Mouse (Mus musculus) brain, embryonic 18.5 days (tissue): ENCODE data around the gene Bri3bp.
A peak's percentile ranks its signal among the peaks of the same experiment; 100 is the strongest.
"Not testable (repeated sequence)": the region's sequence is repeated elsewhere in the genome, so short reads cannot be mapped to it uniquely, and the experiment has no call there.

Experiments
- DNase-seq: peaks from one replicate; pipeline ENCODE4 v3.0.0-alpha.2; 2012; ENCODE audit warnings: low read depth, low spot score

The Bri3bp gene

DNA sequence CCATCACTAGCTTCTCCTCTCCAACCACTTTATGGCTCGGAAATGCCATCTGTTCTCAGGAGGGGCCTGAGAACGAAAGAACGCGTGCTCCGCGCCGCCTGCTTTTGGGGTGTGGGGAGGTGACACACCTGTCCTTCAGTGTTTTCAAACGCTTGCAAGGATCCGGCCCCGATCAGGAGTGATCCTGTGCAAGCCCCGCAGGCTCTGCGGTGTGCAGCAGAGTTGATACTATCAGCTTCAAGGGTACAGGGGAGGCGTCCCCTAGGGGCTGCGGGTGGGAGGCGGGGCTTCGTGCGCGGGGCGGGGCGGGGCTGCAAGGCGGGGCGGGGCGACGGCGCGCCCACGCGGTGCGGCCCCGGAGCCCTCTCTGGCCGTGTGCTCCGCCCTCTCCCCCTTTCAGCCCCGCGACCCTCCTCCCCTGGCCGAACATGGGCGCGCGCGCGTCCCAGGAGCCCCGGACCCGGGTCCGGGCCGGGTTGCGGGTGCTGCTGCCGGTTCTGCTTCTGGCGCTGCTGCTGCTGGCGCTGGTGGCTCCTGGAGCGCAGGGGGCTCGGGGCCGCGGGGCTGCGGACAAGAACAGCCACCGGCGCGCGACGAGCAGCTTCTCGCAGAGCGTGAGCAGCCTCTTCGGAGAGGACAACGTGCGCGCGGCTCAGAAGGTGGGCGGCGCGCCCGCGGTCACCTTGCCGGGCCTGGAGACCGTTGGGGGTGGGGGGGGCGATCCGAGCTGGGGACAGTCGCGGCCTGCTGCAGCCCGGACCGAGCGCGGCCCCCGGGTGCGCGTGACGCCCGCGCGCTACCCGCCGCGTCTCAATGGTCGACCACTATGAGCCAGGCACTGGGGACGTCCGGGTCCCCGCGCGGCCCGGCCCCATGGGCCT is at the start of gene Bri3bp:
TSS of gene Bri3bp (plus strand) at position 335 of the 881 bp plus-strand sequence.
- DNase-seq: peak; percentile 28

- DNase-seq: no peak
Measured at GRCm38 (mm10) chr5:125391609-125392008, 49.8 kb upstream of the Bri3bp start.

- DNase-seq: not testable (repeated sequence)
Measured at GRCm38 (mm10) chr5:125392176-125392575, 49.2 kb upstream of the Bri3bp start.

- no peak for DNase-seq
Measured at GRCm38 (mm10) chr5:125392618-125392976, 48.8 kb upstream of the Bri3bp start.

DNA sequence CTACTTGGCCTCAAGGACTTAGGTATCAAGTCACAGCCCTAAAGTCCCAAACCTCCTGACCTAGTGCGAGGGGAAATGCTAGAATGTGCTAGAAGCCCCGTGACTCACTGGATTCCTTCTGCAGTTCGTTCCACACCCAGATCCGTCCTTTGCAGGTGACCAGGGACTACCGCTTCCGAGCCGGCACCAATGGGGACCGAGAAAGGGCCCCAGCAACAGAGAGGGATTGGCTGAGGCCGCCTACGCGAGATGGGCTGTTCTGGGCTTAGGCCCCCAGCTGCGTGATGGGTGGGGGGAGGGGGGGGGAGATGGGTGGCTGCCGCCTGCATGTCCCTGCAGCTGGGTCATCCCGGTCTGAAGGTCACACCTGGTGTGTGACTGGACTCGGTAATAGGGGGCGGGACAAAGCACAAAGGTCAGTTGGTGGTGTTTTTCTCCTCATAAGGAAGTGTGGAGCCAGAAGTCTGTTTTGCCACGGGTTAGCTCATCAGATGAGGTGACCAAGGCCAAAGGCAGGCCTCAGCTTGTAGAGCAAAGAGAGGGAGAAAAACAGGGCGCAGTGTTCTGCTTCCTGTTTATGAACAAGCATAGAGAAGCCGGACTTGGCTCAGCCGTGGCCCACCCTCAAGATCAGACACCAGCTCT is 48.3 kb upstream of the Bri3bp start:
- DNase-seq: peak; percentile 96

GRCm38 (mm10) chr5:125393622-125394603 is 47.5 kb upstream of the Bri3bp start:
- no peak for DNase-seq

DNA sequence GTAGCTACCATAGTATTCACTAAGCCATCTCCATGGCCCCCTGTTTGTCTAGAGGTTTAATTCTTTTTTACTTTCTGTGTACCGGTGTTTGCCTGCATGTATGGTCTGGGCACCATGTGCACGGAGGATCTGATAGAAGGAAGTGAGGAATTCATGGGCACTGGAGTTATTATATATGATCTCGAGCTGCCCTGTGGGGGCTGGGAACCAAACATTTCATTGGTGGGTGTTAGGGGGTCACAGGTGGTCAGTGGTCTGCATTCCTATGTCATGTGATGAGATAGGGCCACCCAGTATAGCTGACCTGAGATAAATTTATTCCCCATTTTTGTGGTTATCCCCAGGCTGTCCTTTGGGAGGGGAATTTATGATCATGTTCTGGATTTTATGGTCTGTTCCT is 46.4 kb upstream of the Bri3bp start:
- DNase-seq: no peak

DNA sequence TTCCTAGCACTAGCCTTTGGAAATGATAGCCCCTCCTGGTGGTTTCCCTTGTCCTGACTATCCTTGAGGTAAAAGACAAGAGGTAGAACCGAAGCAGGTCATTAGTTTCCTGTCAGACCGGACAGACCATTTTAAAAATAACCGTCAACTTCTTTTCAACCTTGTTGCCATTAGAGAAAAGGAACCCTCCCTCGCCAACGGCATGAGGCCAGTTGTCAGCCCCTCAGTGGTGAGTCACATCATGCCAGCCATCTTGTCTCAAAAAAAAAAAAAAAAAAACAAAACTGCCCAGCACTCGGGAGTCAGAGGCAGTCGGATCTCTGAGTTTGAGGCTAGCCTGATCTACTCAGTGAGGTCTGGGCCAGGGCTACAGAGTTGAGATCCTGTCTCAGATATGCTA is 40.5 kb upstream of the Bri3bp start:
- DNase-seq: no peak

GRCm38 (mm10) chr5:125402476-125402875 is 38.9 kb upstream of the Bri3bp start:
- DNase-seq: no peak

GRCm38 (mm10) chr5:125402991-125403390 is 38.4 kb upstream of the Bri3bp start:
- no peak for DNase-seq

DNA sequence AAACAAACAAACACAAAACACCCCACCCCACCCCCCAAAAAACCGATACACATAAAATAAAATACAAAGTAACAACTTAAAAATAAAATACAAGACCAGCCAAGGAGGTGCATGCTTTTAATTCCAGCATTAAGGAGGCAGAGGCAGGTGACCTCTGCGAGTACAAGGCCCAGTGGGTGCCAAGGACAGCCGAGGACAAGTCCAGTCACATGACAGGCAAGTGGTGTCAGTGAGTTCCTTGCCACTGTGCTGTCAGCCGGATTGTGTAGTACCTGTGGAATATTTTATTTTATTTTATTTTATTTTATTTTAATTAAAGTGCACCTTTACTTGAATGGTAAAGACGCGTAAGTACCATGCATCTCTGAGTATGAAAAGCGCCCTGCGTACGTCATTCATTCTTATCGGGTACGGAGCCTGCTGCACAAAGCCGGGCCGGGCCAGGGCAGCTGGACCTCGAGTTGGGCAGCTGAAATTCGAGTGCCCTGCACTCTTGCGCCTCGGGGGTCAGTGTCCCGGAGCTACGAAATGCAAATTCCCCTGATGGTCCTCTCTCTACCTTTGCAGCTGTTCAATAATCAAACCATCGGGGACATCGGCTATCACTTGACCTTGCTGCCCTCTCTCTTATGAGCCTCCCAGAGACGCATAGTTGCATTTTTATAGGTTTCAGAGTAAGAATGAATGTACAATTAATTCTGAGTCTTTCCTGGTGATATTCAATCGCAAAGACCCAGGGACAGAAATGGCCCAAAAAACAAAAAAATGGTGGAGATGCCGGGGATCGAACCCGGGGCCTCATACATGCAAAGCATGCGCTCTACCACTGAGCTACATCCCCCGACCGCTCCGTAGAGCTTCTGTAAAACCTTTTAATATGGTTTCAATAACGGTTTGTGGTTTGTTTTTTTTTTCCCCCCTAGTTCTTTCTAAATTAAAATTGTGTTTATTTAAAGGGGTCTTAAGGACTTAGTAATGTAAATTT is 37.6 kb upstream of the Bri3bp start:
- no peak for DNase-seq

DNA sequence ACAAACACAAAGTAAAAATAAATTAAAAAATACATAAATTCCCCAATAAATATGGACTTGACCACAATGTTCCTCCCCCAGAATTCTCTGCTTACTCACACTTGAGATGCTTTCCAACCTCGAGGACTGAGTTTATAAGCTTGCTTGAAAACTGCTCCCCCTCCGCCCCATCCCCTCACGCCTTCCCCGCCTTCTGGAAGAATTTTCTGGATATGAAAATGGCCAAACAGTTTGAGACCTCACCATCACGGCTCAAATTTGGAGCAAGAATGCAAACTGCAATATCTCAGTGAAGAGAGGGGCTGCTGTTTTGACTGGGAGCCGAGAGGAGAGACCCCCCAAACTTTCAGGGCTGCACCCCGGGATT is 36.8 kb upstream of the Bri3bp start:
- DNase-seq: no peak

DNA sequence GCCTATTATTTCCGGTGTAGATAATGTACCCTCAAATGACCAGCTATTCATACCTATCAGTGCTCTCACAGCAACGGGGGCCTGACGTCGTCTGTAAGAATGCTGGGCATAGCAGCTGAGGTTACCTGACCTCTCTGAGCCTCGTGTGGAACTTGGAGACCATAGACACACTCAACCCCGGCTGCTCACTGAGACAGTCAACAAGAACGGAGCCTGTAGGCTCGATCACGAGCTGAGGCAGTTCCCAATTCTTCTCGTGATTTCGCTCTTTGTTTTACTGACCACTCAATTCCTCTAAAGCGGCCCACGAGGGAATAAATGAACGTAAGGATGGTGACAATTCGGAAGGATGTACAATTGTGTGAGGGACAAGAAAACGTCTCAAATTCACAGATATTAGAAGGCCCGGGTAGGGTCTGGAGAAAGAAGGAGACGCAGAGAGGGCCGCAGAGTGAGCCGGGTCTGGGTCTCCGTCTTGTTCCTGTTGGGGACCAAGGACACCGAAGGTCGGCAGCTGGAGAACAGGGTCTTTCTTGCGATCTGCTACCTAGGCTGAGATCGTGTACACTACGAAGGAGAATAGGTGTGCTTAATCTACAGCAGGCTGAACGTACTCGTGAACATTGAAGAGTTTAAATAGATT is 36.3 kb upstream of the Bri3bp start:
- no peak for DNase-seq

DNA sequence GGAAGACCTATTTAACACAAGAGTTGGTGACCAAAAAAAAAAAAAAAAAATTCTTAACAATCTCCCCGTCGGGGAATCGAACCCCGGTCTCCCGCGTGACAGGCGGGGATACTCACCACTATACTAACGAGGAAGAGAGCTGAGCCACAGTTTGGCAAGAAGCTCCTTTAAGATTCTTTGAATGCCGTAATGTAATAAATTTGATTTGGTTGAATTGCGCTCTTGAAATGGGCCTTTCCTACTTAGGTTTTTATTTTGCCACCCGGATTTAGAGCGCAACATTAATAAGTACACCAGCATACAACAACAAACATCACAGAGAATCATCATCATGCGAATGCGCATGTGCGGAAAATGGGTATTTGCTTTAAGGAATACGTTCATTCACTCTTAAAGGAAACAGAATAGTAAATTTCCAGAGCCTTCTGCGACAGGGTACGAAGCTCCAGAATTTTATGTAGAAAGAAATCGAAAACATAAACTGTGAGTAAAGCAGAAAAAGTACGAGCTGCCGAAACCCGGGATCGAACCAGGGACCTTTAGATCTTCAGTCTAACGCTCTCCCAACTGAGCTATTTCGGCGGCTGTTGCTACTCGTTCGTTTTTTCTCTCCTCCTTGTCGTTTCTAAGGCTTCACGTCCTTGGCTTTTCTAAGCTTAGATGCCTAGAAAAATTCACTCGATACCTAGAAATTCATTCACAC is 35.7 kb upstream of the Bri3bp start:
- peak; percentile 85 for DNase-seq

DNA sequence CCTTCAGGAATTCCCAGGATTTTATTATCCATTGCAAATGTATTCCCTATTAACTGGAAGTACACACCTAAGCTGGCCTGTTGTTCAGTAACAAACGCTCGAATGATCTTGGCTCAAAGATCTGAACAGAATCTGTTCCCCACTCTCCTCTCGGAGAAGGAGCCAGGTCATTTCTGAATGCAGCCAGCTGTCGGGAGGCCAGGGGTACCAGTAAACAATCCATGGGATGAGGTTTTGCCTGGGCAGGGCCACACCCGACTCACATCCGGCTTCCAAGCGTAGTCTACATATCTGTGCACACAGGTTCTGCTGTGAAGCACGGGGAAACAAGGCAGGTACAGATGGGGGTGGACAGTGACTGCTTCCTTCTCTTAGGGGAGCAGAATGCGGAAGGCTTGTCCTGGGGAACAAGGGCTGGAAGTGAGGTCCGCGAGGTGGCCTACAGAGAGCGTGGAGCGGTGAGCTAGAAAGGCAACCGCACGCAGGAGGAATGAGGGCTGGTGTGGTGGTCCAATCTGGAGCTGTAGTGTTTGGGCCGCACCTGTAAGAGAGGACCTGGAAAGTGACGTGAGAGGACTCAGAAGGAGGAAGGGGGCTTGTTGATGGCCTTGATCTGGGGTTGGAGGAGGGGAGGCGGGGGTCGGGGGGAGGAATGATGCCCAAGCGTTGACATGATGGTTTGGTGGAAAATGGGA is 34.9 kb upstream of the Bri3bp start:
- DNase-seq: no peak

GRCm38 (mm10) chr5:125407020-125407830 is 34.1 kb upstream of the Bri3bp start:
- no peak for DNase-seq

DNA sequence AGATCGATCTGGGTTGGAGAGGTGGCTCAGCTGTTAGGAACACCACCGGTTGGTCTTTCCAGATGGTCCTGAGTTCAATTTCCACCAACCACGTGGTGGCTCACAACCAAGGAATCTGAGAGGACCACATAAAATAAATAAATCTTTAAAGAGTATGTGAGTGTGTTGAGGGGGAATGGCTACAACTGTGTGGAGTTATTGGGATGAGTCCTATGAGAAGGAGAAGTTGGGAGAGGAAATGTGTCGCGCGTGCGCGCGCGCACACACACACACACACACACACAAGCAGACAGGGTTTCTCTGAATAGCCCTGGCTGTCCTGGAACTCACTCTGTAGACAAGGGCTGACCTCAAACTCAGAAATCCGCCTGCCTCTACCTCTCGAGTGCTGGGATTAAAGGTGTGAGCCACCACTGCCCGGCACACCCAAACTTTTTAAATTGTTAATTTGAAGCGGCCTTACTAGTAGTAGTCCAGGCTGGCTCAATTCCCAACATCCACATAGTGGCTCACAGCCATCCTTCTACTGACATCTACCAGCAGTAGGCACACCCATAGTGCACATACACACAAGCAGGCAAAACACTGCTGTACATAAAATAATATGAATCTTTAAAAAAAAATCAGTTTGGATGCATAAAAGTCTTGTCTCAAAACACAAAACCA is 33.3 kb upstream of the Bri3bp start:
- DNase-seq: no peak

DNA sequence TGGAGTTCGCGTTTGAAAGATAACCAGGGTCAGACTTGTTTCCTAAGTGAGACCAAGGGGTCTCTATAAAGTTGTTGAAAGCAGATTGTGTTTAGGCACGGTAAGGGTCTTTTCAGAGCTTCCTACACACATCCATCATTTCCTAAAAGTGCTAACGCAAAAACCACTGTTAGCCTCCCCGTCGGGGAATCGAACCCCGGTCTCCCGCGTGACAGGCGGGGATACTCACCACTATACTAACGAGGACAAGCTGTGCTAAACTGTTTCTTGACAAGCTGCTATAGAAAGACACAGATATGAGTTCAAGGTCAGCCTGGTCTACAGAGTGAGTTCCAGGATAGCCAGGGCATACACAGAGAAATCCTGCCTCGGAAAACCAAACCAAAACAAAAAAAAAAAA is 32.5 kb upstream of the Bri3bp start:
- DNase-seq: no peak
